Mouse (Mus musculus): ENCODE measurements around the gene Satb2. TPM values are rescaled to one million over a fixed set of nuclear protein-coding genes. Genes with fewer than 3 reads are reported as not detected.

Satb2 gene
- polyA plus RNA-seq, 1 experiment from 2014 or later: 14.4 TPM

DNA sequence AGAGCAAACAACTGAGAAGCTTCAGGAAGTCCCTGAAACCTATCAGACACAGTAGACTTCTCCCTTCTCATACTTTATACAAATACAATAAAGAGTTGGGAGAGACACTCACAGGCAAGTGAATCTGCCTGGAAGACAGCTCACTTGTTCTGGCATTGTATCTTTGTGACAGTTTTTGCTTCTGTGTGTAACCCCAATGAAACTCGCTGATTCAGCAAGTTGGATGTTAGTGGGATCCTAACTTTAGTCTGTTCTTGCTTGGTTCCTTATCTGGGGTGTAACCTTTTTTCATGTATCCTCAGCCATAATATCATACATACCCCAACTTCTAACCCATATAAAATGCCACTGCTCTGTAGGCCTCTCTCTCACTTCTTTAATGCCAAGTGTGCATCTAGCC, 216.9 kb downstream of the Satb2 start:
- no peaks in the 10 kb centered on the region for H3K4me1 ChIP-seq
- H3K36me3 ChIP-seq: no peaks in the 10 kb centered on the region
- no peak overlapping the region for H3K4me2 ChIP-seq (replicated peaks)
- H3K27ac ChIP-seq (replicated peaks): no peak overlapping the region
- H3K4me3 ChIP-seq (replicated peaks): no peak overlapping the region
- no peak overlapping the region for H3K9ac ChIP-seq
- no peak for ATAC-seq (ENCODE audit: insufficient number of reproducible peaks, low FRiP score, low TSS enrichment, low read depth)
- H3K9me3 ChIP-seq (replicated peaks): no peaks in the 10 kb centered on the region
- WGBS: 90% methylated on average over 1 of the region's 1 CpGs
- H3K27me3 ChIP-seq: no peaks in the 10 kb centered on the region

DNA sequence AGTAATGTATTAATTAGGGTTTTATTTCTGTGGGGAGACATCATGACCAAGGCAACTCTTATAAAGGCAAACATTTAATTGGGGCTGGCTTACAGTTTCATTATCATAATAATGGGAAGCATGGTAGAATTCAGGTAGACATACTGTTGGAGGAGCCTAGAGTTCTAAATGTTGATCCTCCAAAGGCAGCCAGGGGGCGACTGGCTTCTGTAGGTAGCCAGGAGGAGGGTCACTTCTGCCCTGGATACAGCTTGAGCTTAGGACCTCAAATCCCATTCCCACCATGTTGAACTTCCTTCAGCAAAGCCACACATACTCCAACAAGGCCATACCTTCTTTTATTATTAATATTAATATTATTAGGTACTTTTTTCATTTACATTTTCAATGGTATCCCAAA, 225.2 kb downstream of the Satb2 start:
- Histone ChIP-seq H3K4me1 (no peaks in the 10 kb centered on the region), H3K9me3 (replicated peaks) (no peaks in the 10 kb centered on the region), H3K27me3 (no peaks in the 10 kb centered on the region), H3K9ac (no peak overlapping the region), H3K27ac (replicated peaks) (no peak overlapping the region), H3K4me2 (replicated peaks) (no peak overlapping the region), H3K36me3 (no peaks in the 10 kb centered on the region), H3K4me3 (replicated peaks) (no peak overlapping the region)
- 42% methylated on average over 1 of the region's 1 CpGs for WGBS
- ATAC-seq (ENCODE audit: insufficient number of reproducible peaks, low FRiP score, low TSS enrichment, low read depth): no peak

DNA sequence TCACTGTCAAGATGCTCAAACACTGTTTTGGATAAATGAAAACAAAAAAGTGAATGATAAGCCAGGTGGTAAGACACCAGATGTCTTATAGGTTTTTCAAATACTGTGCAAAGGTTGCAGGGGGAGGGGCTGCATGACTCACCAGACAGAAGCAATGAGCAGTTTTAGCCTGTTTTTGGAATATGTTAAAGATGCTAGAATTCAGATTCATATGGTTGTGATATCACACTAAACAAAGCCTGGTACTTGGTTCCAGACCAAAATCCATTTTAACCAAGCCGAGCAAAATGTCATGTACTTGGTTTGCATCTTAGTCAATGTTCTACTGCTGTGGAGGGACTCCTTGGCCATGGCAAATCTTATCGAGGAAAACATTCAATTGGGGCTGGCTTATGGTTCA, 227.8 kb downstream of the Satb2 start:
- H3K9me3 ChIP-seq (replicated peaks): no peaks in the 10 kb centered on the region
- H3K36me3 ChIP-seq: no peaks in the 10 kb centered on the region
- no peak overlapping the region for H3K4me2 ChIP-seq (replicated peaks)
- no peaks in the 10 kb centered on the region for H3K27me3 ChIP-seq
- no peaks in the 10 kb centered on the region for H3K4me1 ChIP-seq
- H3K27ac ChIP-seq (replicated peaks): no peak overlapping the region
- H3K9ac ChIP-seq: no peak overlapping the region
- WGBS: 82% methylated on average over 2 of the region's 2 CpGs
- no peak for ATAC-seq (ENCODE audit: insufficient number of reproducible peaks, low FRiP score, low TSS enrichment, low read depth)
- no peak overlapping the region for H3K4me3 ChIP-seq (replicated peaks)

DNA sequence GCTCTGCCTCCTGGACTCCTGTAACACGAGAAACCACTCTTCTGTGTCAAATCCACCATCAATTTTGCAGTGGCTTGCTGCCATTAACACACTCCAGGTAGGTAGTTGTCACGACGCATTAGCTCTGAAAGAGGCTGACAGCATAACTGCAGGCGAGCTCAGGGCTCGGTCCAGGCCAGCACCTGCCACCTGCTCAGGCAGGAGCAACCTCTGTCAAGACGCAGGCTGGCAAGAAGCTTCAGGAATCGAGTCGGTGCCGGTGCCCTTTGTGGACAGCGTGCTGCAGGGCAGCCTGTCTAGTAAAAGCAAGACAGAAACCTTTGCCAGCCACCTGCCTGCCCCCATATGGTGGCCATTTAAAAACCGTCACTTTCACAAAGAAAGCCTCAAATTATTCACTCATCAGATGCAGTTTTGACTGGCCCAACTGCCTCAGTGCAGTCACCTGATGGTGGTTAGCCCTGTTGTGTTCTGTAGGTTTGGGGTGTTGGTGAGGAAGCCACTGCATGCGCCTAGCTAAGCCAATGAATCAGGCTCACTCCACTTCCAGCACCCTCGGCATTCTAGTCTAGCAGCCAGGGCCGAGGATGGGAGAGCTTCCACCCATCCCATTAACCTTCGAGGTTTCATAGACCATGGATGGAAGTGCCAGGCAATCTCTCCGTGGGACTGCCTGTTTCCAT, 228.7 kb downstream of the Satb2 start:
- Histone ChIP-seq H3K27ac (replicated peaks) (no peak overlapping the region), H3K9ac (no peak overlapping the region), H3K27me3 (no peaks in the 10 kb centered on the region), H3K9me3 (replicated peaks) (no peaks in the 10 kb centered on the region), H3K4me3 (replicated peaks) (no peak overlapping the region), H3K36me3 (no peaks in the 10 kb centered on the region), H3K4me1 (no peaks in the 10 kb centered on the region), H3K4me2 (replicated peaks) (no peak overlapping the region)
- WGBS: 71% methylated on average over 16 of the region's 16 CpGs
- ATAC-seq (ENCODE audit: insufficient number of reproducible peaks, low FRiP score, low TSS enrichment, low read depth): no peak

- ATAC-seq (ENCODE audit: insufficient number of reproducible peaks, low FRiP score, low TSS enrichment, low read depth): no peak
- WGBS: 82% methylated on average over 11 of the region's 11 CpGs
- H3K4me3 ChIP-seq (replicated peaks): no peak overlapping the region
- H3K36me3 ChIP-seq: no peaks in the 10 kb centered on the region
- no peak overlapping the region for H3K4me2 ChIP-seq (replicated peaks)
- no peaks in the 10 kb centered on the region for H3K27me3 ChIP-seq
- H3K4me1 ChIP-seq: no peaks in the 10 kb centered on the region
- no peak overlapping the region for H3K27ac ChIP-seq (replicated peaks)
- no peak overlapping the region for H3K9ac ChIP-seq
- no peaks in the 10 kb centered on the region for H3K9me3 ChIP-seq (replicated peaks)
These were observed 229.5 kb downstream of the Satb2 start for GRCm38 (mm10) chr1:56748876-56749493.

Small RNAs within 50 kb of the gene (microRNA-seq; reads per million reads assigned to microRNA genes)
- gene Gm23943 (ENCODE audit: borderline number of aligned reads): not detected
